8 mouse cellular contexts compared by ENCODE assay signal in the genomic region with DNA sequence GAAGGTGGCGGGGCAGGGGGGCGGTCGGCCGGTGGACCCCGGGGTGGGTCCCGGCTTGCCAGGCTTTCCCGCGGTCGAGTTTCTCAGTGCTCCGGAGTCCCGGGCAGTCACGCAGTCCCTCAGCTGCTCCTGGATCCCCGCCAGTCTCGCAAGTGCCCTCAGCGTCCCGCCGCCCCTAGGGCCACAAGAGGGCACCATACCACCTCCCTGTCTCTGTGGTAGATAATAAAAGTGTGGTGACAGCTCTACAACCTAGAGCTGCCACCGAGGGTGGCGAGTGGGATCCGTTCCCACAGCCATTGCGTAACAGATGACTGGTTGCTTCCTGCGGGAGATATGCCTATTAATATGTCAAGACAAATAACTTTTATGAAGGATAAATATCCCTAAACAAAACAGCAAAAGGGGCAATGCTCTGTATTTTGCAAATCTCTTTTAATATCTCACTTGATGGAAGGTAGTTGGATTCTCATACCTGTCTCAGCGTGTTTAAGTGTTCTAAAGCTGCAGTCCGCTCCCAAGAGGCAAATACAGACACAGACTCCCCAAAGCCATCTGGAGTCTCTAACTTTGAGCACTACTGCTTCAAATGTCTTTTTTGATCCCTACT. TPM values are rescaled to one million over a fixed set of nuclear protein-coding genes. Genes with fewer than 3 reads are reported as not detected.
DNase-seq lines count a peak whose midpoint lies in the region; ATAC-seq and TF ChIP-seq lines count a peak whose summit lies in the region.

No protein-coding gene starts in this region.

- peak; percentile 93 for DNase-seq in CD4-positive, CD25-positive, alpha-beta regulatory T cell, adult 2 months (ENCODE audit: low read depth, low spot score)
- DNase-seq in liver: peak; percentile 89
- DNase-seq in monocyte, adult 2 months (ENCODE audit: low read depth in 1 of 2, low spot score in 2 of 2): peak; percentile 74 to 86
- DNase-seq in splenic B cell, adult 2 months (ENCODE audit: low read depth, low spot score): peak; percentile 90

- H3K27me3 ChIP-seq in erythroblast, embryonic 14.5 days (ENCODE audit: control insufficient read depth): no peaks in the 10 kb centered on the region
- H3K27me3 ChIP-seq in heart, embryonic 12.5 days (replicated peaks): no peaks in the 10 kb centered on the region
- H3K27me3 ChIP-seq in kidney, embryonic 16.5 days (ENCODE audit: insufficient read depth, low read length): no peaks in the 10 kb centered on the region
- H3K27me3 ChIP-seq in splenic B cell, adult 2 months (ENCODE audit: control insufficient read depth, insufficient read depth, low read length, poor library complexity, severe bottlenecking): no peaks in the 10 kb centered on the region

- H3K27ac ChIP-seq in bone marrow macrophage, adult 2 months (ENCODE audit: insufficient read depth, low read depth, low read length): peak overlapping the region; percentile 96
- H3K27ac ChIP-seq in heart, embryonic 12.5 days (ENCODE audit: poor library complexity, severe bottlenecking): peak overlapping the region; percentile 92
- H3K27ac ChIP-seq in kidney, embryonic 16.5 days (ENCODE audit: low read length): peak overlapping the region; percentile 99

- H3K4me3 ChIP-seq in bone marrow macrophage, adult 2 months (ENCODE audit: insufficient read depth, low read length): peak overlapping the region; percentile 83
- H3K4me3 ChIP-seq in erythroblast, embryonic 14.5 days (replicated peaks): peak overlapping the region; percentile 93
- peak overlapping the region; percentile 74 for H3K4me3 ChIP-seq in heart, embryonic 12.5 days
- peak overlapping the region; percentile 80 for H3K4me3 ChIP-seq in kidney, embryonic 16.5 days (ENCODE audit: low read length)

- no peaks in the 10 kb centered on the region for H3K9me3 ChIP-seq in erythroblast, embryonic 14.5 days (ENCODE audit: control insufficient read depth, low read length)
- H3K9me3 ChIP-seq in heart, embryonic 12.5 days (replicated peaks): no peaks in the 10 kb centered on the region
- no peaks in the 10 kb centered on the region for H3K9me3 ChIP-seq in kidney, embryonic 16.5 days (ENCODE audit: low read length)

- peaks cover 9% of the 10 kb centered on the region for H3K4me1 ChIP-seq in bone marrow macrophage, adult 2 months (ENCODE audit: control insufficient read depth, insufficient read depth, low read length)
- peaks cover 21% of the 10 kb centered on the region for H3K4me1 ChIP-seq in erythroblast, embryonic 14.5 days (ENCODE audit: control insufficient read depth)
- peaks cover 11% of the 10 kb centered on the region; the same call in 1 of the 2 replicates for H3K4me1 ChIP-seq in heart, embryonic 12.5 days (replicated peaks)
- peaks cover 13% of the 10 kb centered on the region; the same call in 1 of the 2 replicates for H3K4me1 ChIP-seq in kidney, embryonic 16.5 days (ENCODE audit: insufficient read depth, low read length)

- TF ChIP-seq CTCF in bone marrow macrophage, adult 2 months (IDR thresholded peaks at IDR 0.05; ENCODE audit: low read depth, low read length): peak; percentile 65; the same call in 1 of the 2 replicates

- H3K4me2 ChIP-seq in heart, embryonic 12.5 days: peak overlapping the region; percentile 61
- H3K4me2 ChIP-seq in kidney, embryonic 16.5 days (replicated peaks; ENCODE audit: low read depth, low read length): peak overlapping the region; percentile 67

- peak; percentile 87 for ATAC-seq in heart, embryonic 12.5 days (ENCODE audit: insufficient number of reproducible peaks, low FRiP score)
- ATAC-seq in kidney, embryonic 16.5 days (ENCODE audit: low FRiP score, low TSS enrichment): peak; percentile 91

- H3K9ac ChIP-seq in heart, embryonic 12.5 days: peak overlapping the region; percentile 82
- H3K9ac ChIP-seq in kidney, embryonic 16.5 days (replicated peaks; ENCODE audit: low read length): peak overlapping the region; percentile 90

- no peak for TF ChIP-seq POLR2A in bone marrow macrophage, adult 2 months (IDR thresholded peaks at IDR 0.05; ENCODE audit: borderline replicate concordance, low read depth, low read length)

- peaks cover 29% of the 10 kb centered on the region for H3K36me3 ChIP-seq in erythroblast, embryonic 14.5 days (ENCODE audit: control insufficient read depth)
- H3K36me3 ChIP-seq in heart, embryonic 12.5 days: peaks cover 24% of the 10 kb centered on the region
- peaks cover 15% of the 10 kb centered on the region for H3K36me3 ChIP-seq in kidney, embryonic 16.5 days (ENCODE audit: insufficient read depth, low read length)
- H3K36me3 ChIP-seq in splenic B cell, adult 2 months (ENCODE audit: control insufficient read depth, insufficient read depth, low read length, poor library complexity, severe bottlenecking): peaks cover 9% of the 10 kb centered on the region; the same call in 1 of the 2 replicates

- WGBS in heart, embryonic 12.5 days: under 1% methylated on average over 23 of the region's 24 CpGs
- WGBS in kidney, embryonic 16.5 days: 1% methylated on average over 24 of the region's 24 CpGs

RNA-seq across cellular contexts. Expression of gene Cox15, which starts 0.5 kb away (rescaled TPM):
- 18.5 and 20.5 TPM in 2 replicates for polyA plus RNA-seq in bone marrow macrophage, adult 2 months (2012; ENCODE audit: insufficient read depth, insufficient read length, missing spikeins)
- polyA plus RNA-seq in erythroblast, embryonic 14.5 days (2012): 0.16 and 0.39 TPM in 2 replicates
- 12.3 and 13.0 TPM in 2 replicates for polyA plus RNA-seq in heart, embryonic 12.5 days (2016; fragmentation: Nextera tagmentation; extraction: Ambion mirVana)
- polyA plus RNA-seq in kidney, embryonic 16.5 days (2015; fragmentation: Nextera tagmentation; extraction: Ambion mirVana): 12.0 and 15.6 TPM in 2 replicates

RNA-seq across cellular contexts. Expression of gene Cutc, which starts 0.5 kb away (rescaled TPM):
- 12.3 and 12.4 TPM in 2 replicates for polyA plus RNA-seq in bone marrow macrophage, adult 2 months (2012; ENCODE audit: insufficient read depth, insufficient read length, missing spikeins)
- 0.05 and 0.15 TPM in 2 replicates for polyA plus RNA-seq in erythroblast, embryonic 14.5 days (2012)
- 8.3 and 9.6 TPM in 2 replicates for polyA plus RNA-seq in heart, embryonic 12.5 days (2016; fragmentation: Nextera tagmentation; extraction: Ambion mirVana)
- polyA plus RNA-seq in kidney, embryonic 16.5 days (2015; fragmentation: Nextera tagmentation; extraction: Ambion mirVana): 15.3 and 18.5 TPM in 2 replicates

RNA-seq across cellular contexts. Expression of gene Abcc2, which starts 28.7 kb away (rescaled TPM):
- 0.57 and 0.78 TPM in 2 replicates for polyA plus RNA-seq in bone marrow macrophage, adult 2 months (2012; ENCODE audit: insufficient read depth, insufficient read length, missing spikeins)
- 0.01 TPM in 1 of 2 replicates, not detected in the other for polyA plus RNA-seq in erythroblast, embryonic 14.5 days (2012)
- polyA plus RNA-seq in heart, embryonic 12.5 days (2016; fragmentation: Nextera tagmentation; extraction: Ambion mirVana): 0.45 TPM in 1 of 2 replicates, not detected in the other
- 4.9 and 5.7 TPM in 2 replicates for polyA plus RNA-seq in kidney, embryonic 16.5 days (2015; fragmentation: Nextera tagmentation; extraction: Ambion mirVana)

Comparison
In these comparisons a context has a peak if more than half of its experiments do, and no peak if none do; other contexts are left out.
1. Peak in every context shown above with its lines: DNase-seq, ATAC-seq, H3K4me3 ChIP-seq and H3K27ac ChIP-seq.